Mouse (Mus musculus): ENCODE measurements around the gene Fcgr4. TPM values are rescaled to one million over a fixed set of nuclear protein-coding genes. Genes with fewer than 3 reads are reported as not detected.

Gene Fcgr4
- polyA plus RNA-seq, 1 experiment from 2014 or later, result 0.18 TPM

- Histone ChIP-seq H3K36me3 (ENCODE audit: control insufficient read depth, insufficient read depth, low read length) (no peaks in the 10 kb centered on the region), H3K9me3 (ENCODE audit: control insufficient read depth, low read length) (no peaks in the 10 kb centered on the region), H3K27me3 (ENCODE audit: control insufficient read depth, insufficient read depth, low read length) (peaks cover 13% of the 10 kb centered on the region), H3K4me2 (no peak overlapping the region), H3K4me1 (ENCODE audit: control insufficient read depth, insufficient read depth, low read length) (peaks cover 12% of the 10 kb centered on the region; the same call in 1 of the 2 replicates), H3K4me3 (ENCODE audit: low read depth, low read length) (no peak overlapping the region), H3K9ac (ENCODE audit: low read length) (no peak overlapping the region), H3K27ac (ENCODE audit: low read depth, low read length) (no peak overlapping the region)
- WGBS, result 85% methylated on average over 3 of the region's 3 CpGs
- no peak for DNase-seq (ENCODE audit: low spot score, missing footprints)
- no peak for ATAC-seq (ENCODE audit: low FRiP score)
These were observed 13.0 kb downstream of the Fcgr4 start for GRCm38 (mm10) chr1:171031752-171032151.

- H3K4me3 ChIP-seq (ENCODE audit: low read depth, low read length), result peak overlapping the region; percentile 44
- peak overlapping the region; percentile 55; the same call in 1 of the 2 replicates for H3K9ac ChIP-seq (ENCODE audit: low read length)
- peaks cover 12% of the 10 kb centered on the region; the same call in 1 of the 2 replicates for H3K4me1 ChIP-seq (ENCODE audit: control insufficient read depth, insufficient read depth, low read length)
- WGBS, result 3% methylated on average over 10 of the region's 10 CpGs
- H3K27ac ChIP-seq (ENCODE audit: low read depth, low read length), result no peak overlapping the region
- peak overlapping the region; percentile 90 for H3K4me2 ChIP-seq
- H3K36me3 ChIP-seq (ENCODE audit: control insufficient read depth, insufficient read depth, low read length), result no peaks in the 10 kb centered on the region
- peak; percentile 11; the same call in 1 of the 2 replicates for ATAC-seq (ENCODE audit: low FRiP score)
- DNase-seq (ENCODE audit: low spot score, missing footprints), result peak; percentile 86
- no peaks in the 10 kb centered on the region for H3K9me3 ChIP-seq (ENCODE audit: control insufficient read depth, low read length)
- H3K27me3 ChIP-seq (ENCODE audit: control insufficient read depth, insufficient read depth, low read length), result peaks cover 13% of the 10 kb centered on the region
These were observed 14.0 kb downstream of the Fcgr4 start for GRCm38 (mm10) chr1:171032691-171033090.

GRCm38 (mm10) chr1:171033196-171033595 lies 14.5 kb downstream of the Fcgr4 start:
- Histone ChIP-seq H3K27me3 (ENCODE audit: control insufficient read depth, insufficient read depth, low read length) (peaks cover 13% of the 10 kb centered on the region), H3K4me3 (ENCODE audit: low read depth, low read length) (peak overlapping the region; percentile 44), H3K9ac (ENCODE audit: low read length) (peak overlapping the region; percentile 55), H3K9me3 (ENCODE audit: control insufficient read depth, low read length) (no peaks in the 10 kb centered on the region), H3K27ac (ENCODE audit: low read depth, low read length) (no peak overlapping the region), H3K4me2 (peak overlapping the region; percentile 90), H3K36me3 (ENCODE audit: control insufficient read depth, insufficient read depth, low read length) (no peaks in the 10 kb centered on the region), H3K4me1 (ENCODE audit: control insufficient read depth, insufficient read depth, low read length) (peaks cover 12% of the 10 kb centered on the region; the same call in 1 of the 2 replicates)
- ATAC-seq (ENCODE audit: low FRiP score) (no peak), DNase-seq (ENCODE audit: low spot score, missing footprints) (peak; percentile 95)
- under 1% methylated on average over 16 of the region's 16 CpGs for WGBS

DNA sequence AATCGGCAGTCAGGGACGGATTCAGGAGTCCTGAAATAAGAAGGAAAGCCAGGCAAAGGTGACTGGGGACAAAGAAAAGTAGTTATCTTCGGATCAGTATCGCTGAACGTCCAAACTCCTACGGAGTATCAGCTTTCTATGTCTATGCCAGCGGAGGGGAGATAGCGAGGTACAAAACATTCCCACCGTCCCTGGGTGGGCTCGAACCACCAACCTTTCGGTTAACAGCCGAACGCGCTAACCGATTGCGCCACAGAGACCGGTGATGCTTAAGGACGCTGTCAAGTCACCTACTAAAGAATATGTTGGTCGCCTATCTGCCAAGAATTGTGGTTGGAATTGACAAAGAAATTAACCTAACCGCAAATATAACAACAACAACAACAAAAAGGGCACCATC lies 15.0 kb downstream of the Fcgr4 start:
- H3K4me2 ChIP-seq, result peak overlapping the region; percentile 90
- DNase-seq (ENCODE audit: low spot score, missing footprints) (peak; percentile 99), ATAC-seq (ENCODE audit: low FRiP score) (peak; percentile 73)
- H3K4me1 ChIP-seq (ENCODE audit: control insufficient read depth, insufficient read depth, low read length), result peaks cover 12% of the 10 kb centered on the region; the same call in 1 of the 2 replicates
- H3K27ac ChIP-seq (ENCODE audit: low read depth, low read length), result no peak overlapping the region
- no peaks in the 10 kb centered on the region for H3K9me3 ChIP-seq (ENCODE audit: control insufficient read depth, low read length)
- H3K27me3 ChIP-seq (ENCODE audit: control insufficient read depth, insufficient read depth, low read length), result peaks cover 13% of the 10 kb centered on the region
- H3K4me3 ChIP-seq (ENCODE audit: low read depth, low read length), result peak overlapping the region; percentile 44
- peak overlapping the region; percentile 55 for H3K9ac ChIP-seq (ENCODE audit: low read length)
- no peaks in the 10 kb centered on the region for H3K36me3 ChIP-seq (ENCODE audit: control insufficient read depth, insufficient read depth, low read length)
- WGBS, result under 1% methylated on average over 20 of the region's 20 CpGs

DNA sequence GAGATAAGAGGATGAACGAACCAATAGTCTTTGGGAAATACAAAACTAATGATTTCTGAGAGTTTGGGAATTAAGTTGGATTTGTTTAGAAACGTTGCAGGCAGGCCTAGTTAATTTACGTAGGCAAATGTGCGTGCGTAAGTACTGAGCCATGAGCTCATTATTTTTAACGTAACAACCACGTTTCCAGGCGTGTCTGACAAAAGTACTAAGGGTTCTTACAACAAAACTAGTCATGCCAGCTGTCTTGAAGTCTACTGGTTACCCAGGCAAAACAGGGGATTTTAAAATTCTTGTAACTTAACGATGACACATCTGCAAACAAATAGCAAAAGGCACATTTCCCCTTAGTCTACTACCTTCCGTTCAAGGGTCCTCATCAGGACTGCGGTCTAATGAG lies 15.5 kb downstream of the Fcgr4 start:
- peaks cover 13% of the 10 kb centered on the region for H3K27me3 ChIP-seq (ENCODE audit: control insufficient read depth, insufficient read depth, low read length)
- H3K9me3 ChIP-seq (ENCODE audit: control insufficient read depth, low read length), result no peaks in the 10 kb centered on the region
- no peak for ATAC-seq (ENCODE audit: low FRiP score)
- 8% methylated on average over 11 of the region's 11 CpGs for WGBS
- H3K27ac ChIP-seq (ENCODE audit: low read depth, low read length), result no peak overlapping the region
- H3K4me3 ChIP-seq (ENCODE audit: low read depth, low read length), result peak overlapping the region; percentile 44
- peaks cover 12% of the 10 kb centered on the region; the same call in 1 of the 2 replicates for H3K4me1 ChIP-seq (ENCODE audit: control insufficient read depth, insufficient read depth, low read length)
- DNase-seq (ENCODE audit: low spot score, missing footprints), result no peak
- peak overlapping the region; percentile 90 for H3K4me2 ChIP-seq
- H3K9ac ChIP-seq (ENCODE audit: low read length), result peak overlapping the region; percentile 28; the same call in 1 of the 2 replicates
- H3K36me3 ChIP-seq (ENCODE audit: control insufficient read depth, insufficient read depth, low read length), result no peaks in the 10 kb centered on the region

GRCm38 (mm10) chr1:171035611-171036010 lies 16.9 kb downstream of the Fcgr4 start:
- no peak overlapping the region; the same call in 1 of the 2 replicates for H3K4me2 ChIP-seq

DNA sequence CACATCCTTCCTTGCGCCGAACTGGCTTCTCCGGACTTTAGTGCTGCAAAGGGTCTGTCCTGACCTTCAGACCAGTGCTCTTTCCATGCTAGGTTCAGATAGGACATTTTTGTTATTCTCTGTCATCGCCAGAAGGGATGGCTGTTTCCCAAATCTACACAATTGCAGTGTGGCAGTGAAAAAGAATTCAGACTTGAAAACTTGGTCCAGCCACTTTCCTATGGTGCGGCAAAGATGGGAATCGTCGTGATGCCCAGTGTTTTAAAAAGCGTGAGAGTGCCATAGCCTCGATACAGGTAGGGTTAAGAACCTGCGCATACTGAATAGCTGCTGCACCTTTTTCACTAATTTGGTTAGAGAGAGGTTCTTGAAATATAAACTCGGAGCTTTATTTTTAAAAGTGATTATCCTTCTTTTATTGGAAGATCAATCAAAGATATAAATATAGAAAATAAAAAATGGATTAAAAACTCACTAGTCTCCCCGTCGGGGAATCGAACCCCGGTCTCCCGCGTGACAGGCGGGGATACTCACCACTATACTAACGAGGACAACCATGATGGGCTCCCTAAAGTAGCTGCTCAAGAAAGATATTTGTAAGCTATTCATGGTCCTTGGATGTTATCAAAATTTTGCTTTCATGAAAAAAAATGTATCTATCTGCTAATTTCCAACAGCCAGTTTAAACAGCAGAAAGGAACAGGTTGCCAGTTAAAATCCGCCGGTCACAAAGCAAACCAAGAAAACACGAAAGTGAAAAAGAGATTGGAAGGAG lies 18.0 kb downstream of the Fcgr4 start:
- Histone ChIP-seq H3K27me3 (ENCODE audit: control insufficient read depth, insufficient read depth, low read length) (peaks cover 13% of the 10 kb centered on the region), H3K27ac (ENCODE audit: low read depth, low read length) (no peak overlapping the region), H3K9ac (ENCODE audit: low read length) (no peak overlapping the region), H3K4me2 (peak overlapping the region; percentile 41), H3K4me1 (ENCODE audit: control insufficient read depth, insufficient read depth, low read length) (peaks cover 12% of the 10 kb centered on the region; the same call in 1 of the 2 replicates), H3K4me3 (ENCODE audit: low read depth, low read length) (peak overlapping the region; percentile 29), H3K9me3 (ENCODE audit: control insufficient read depth, low read length) (no peaks in the 10 kb centered on the region), H3K36me3 (ENCODE audit: control insufficient read depth, insufficient read depth, low read length) (no peaks in the 10 kb centered on the region)
- 4% methylated on average over 22 of the region's 22 CpGs for WGBS
- DNase-seq (ENCODE audit: low spot score, missing footprints) (peak; percentile 98), ATAC-seq (ENCODE audit: low FRiP score) (peak; percentile 59; the same call in 1 of the 2 replicates)

More at GRCm38 (mm10) chr1:171035611-171036010, 16.9 kb downstream of the Fcgr4 start:
- H3K27me3 ChIP-seq (ENCODE audit: control insufficient read depth, insufficient read depth, low read length), result peaks cover 13% of the 10 kb centered on the region
- no peaks in the 10 kb centered on the region for H3K9me3 ChIP-seq (ENCODE audit: control insufficient read depth, low read length)
- no peak for DNase-seq (ENCODE audit: low spot score, missing footprints)
- H3K36me3 ChIP-seq (ENCODE audit: control insufficient read depth, insufficient read depth, low read length), result no peaks in the 10 kb centered on the region
- no peak overlapping the region for H3K27ac ChIP-seq (ENCODE audit: low read depth, low read length)
- no peak overlapping the region for H3K9ac ChIP-seq (ENCODE audit: low read length)
- H3K4me1 ChIP-seq (ENCODE audit: control insufficient read depth, insufficient read depth, low read length), result peaks cover 12% of the 10 kb centered on the region; the same call in 1 of the 2 replicates
- WGBS, result 51% methylated on average over 11 of the region's 11 CpGs
- ATAC-seq (ENCODE audit: low FRiP score), result no peak
- H3K4me3 ChIP-seq (ENCODE audit: low read depth, low read length), result no peak overlapping the region

GRCm38 (mm10) chr1:171037861-171038721 lies 19.4 kb downstream of the Fcgr4 start:
- peaks cover 6% of the 10 kb centered on the region for H3K27me3 ChIP-seq (ENCODE audit: control insufficient read depth, insufficient read depth, low read length)
- peak overlapping the region; percentile 71 for H3K9ac ChIP-seq (ENCODE audit: low read length)
- 0 out of 2 replicates have a peak overlapping the region, but pooled peaks have one; percentile 7 for H3K27ac ChIP-seq (ENCODE audit: low read depth, low read length)
- H3K4me1 ChIP-seq (ENCODE audit: control insufficient read depth, insufficient read depth, low read length), result peaks cover 7% of the 10 kb centered on the region; the same call in 1 of the 2 replicates
- DNase-seq (ENCODE audit: low spot score, missing footprints) (peak; percentile 99), ATAC-seq (ENCODE audit: low FRiP score) (peak; percentile 82)
- WGBS, result 1% methylated on average over 47 of the region's 47 CpGs
- H3K9me3 ChIP-seq (ENCODE audit: control insufficient read depth, low read length), result no peaks in the 10 kb centered on the region
- peak overlapping the region; percentile 46 for H3K4me2 ChIP-seq
- no peaks in the 10 kb centered on the region for H3K36me3 ChIP-seq (ENCODE audit: control insufficient read depth, insufficient read depth, low read length)
- H3K4me3 ChIP-seq (ENCODE audit: low read depth, low read length), result peak overlapping the region; percentile 49

All from midbrain, embryonic 11.5 days (tissue).